Mouse (Mus musculus): ENCODE results near the gene Lrrc26. TPM values are rescaled to one million over a fixed set of nuclear protein-coding genes. Genes with fewer than 3 reads are reported as not detected.

Lrrc26 gene
- polyA plus RNA-seq, 1 experiment from 2014 or later = 0.89 TPM

Other genes with a start within 250 kb of the Lrrc26 start
- 59.3 and 62.9 TPM in 2 replicates for gene Nsmf, start 235.6 kb upstream of the Lrrc26 start, polyA plus RNA-seq (2015; fragmentation: Nextera tagmentation; extraction: Ambion mirVana)
- gene Entpd8, start 209.6 kb upstream of the Lrrc26 start, polyA plus RNA-seq (2015; fragmentation: Nextera tagmentation; extraction: Ambion mirVana) = 0.30 TPM in 1 of 2 replicates, not detected in the other
- 0.19 TPM in 1 of 2 replicates, not detected in the other for gene Noxa1, start 194.8 kb upstream of the Lrrc26 start, polyA plus RNA-seq (2015; fragmentation: Nextera tagmentation; extraction: Ambion mirVana)
- 16.2 and 18.1 TPM in 2 replicates for gene Nrarp, start 109.2 kb upstream of the Lrrc26 start, polyA plus RNA-seq (2015; fragmentation: Nextera tagmentation; extraction: Ambion mirVana)
- gene Tor4a, start 93.0 kb upstream of the Lrrc26 start, polyA plus RNA-seq (2015; fragmentation: Nextera tagmentation; extraction: Ambion mirVana) = 8.5 and 10.0 TPM in 2 replicates
- gene Nelfb, start 78.4 kb upstream of the Lrrc26 start, polyA plus RNA-seq (2015; fragmentation: Nextera tagmentation; extraction: Ambion mirVana) = 79.1 and 81.9 TPM in 2 replicates
- gene Stpg3, start 75.3 kb upstream of the Lrrc26 start, polyA plus RNA-seq (2015; fragmentation: Nextera tagmentation; extraction: Ambion mirVana) = not detected in 2 replicates
- 1.1 TPM in 1 of 2 replicates, not detected in the other for gene Fam166a, start 71.2 kb upstream of the Lrrc26 start, polyA plus RNA-seq (2015; fragmentation: Nextera tagmentation; extraction: Ambion mirVana)
- 474 and 482 TPM in 2 replicates for gene Tubb4b, start 65.2 kb upstream of the Lrrc26 start, polyA plus RNA-seq (2015; fragmentation: Nextera tagmentation; extraction: Ambion mirVana)
- not detected in 2 replicates for gene Slc34a3, start 55.6 kb upstream of the Lrrc26 start, polyA plus RNA-seq (2015; fragmentation: Nextera tagmentation; extraction: Ambion mirVana)
- gene Rnf224, start 53.1 kb upstream of the Lrrc26 start, polyA plus RNA-seq (2015; fragmentation: Nextera tagmentation; extraction: Ambion mirVana) = not detected in 2 replicates
- gene Rnf208, start 47.7 kb upstream of the Lrrc26 start, polyA plus RNA-seq (2015; fragmentation: Nextera tagmentation; extraction: Ambion mirVana) = 3.7 and 5.2 TPM in 2 replicates
- gene Cysrt1, start 47.5 kb upstream of the Lrrc26 start, polyA plus RNA-seq (2015; fragmentation: Nextera tagmentation; extraction: Ambion mirVana) = 0.17 TPM in 1 of 2 replicates, not detected in the other
- gene AL732309.1, start 43.1 kb upstream of the Lrrc26 start, polyA plus RNA-seq (2015; fragmentation: Nextera tagmentation; extraction: Ambion mirVana) = 2.2 and 3.1 TPM in 2 replicates
- 15.1 and 16.4 TPM in 2 replicates for gene Tmem203, start 34.5 kb upstream of the Lrrc26 start, polyA plus RNA-seq (2015; fragmentation: Nextera tagmentation; extraction: Ambion mirVana)
- 4.3 and 5.9 TPM in 2 replicates for gene Tprn, start 27.3 kb upstream of the Lrrc26 start, polyA plus RNA-seq (2015; fragmentation: Nextera tagmentation; extraction: Ambion mirVana)
- 154 and 157 TPM in 2 replicates for gene Ssna1, start 17.5 kb upstream of the Lrrc26 start, polyA plus RNA-seq (2015; fragmentation: Nextera tagmentation; extraction: Ambion mirVana)
- 80.5 and 86.6 TPM in 2 replicates for gene Anapc2, start 17.4 kb upstream of the Lrrc26 start, polyA plus RNA-seq (2015; fragmentation: Nextera tagmentation; extraction: Ambion mirVana)
- gene Tmem210, start 1.8 kb upstream of the Lrrc26 start, polyA plus RNA-seq (2015; fragmentation: Nextera tagmentation; extraction: Ambion mirVana) = not detected in 2 replicates
- gene Grin1, start 29.3 kb downstream of the Lrrc26 start, polyA plus RNA-seq (2015; fragmentation: Nextera tagmentation; extraction: Ambion mirVana) = 0.14 TPM in 1 of 2 replicates, not detected in the other
- gene Man1b1, start 42.4 kb downstream of the Lrrc26 start, polyA plus RNA-seq (2015; fragmentation: Nextera tagmentation; extraction: Ambion mirVana) = 24.7 and 28.4 TPM in 2 replicates
- gene Dpp7, start 66.4 kb downstream of the Lrrc26 start, polyA plus RNA-seq (2015; fragmentation: Nextera tagmentation; extraction: Ambion mirVana) = 10.3 and 10.6 TPM in 2 replicates
- gene Uap1l1, start 75.8 kb downstream of the Lrrc26 start, polyA plus RNA-seq (2015; fragmentation: Nextera tagmentation; extraction: Ambion mirVana) = 18.8 and 19.3 TPM in 2 replicates
- gene Sapcd2, start 82.4 kb downstream of the Lrrc26 start, polyA plus RNA-seq (2015; fragmentation: Nextera tagmentation; extraction: Ambion mirVana) = 21.1 and 22.5 TPM in 2 replicates
- 3.4 and 4.0 TPM in 2 replicates for gene Entpd2, start 106.0 kb downstream of the Lrrc26 start, polyA plus RNA-seq (2015; fragmentation: Nextera tagmentation; extraction: Ambion mirVana)
- gene Npdc1, start 109.4 kb downstream of the Lrrc26 start, polyA plus RNA-seq (2015; fragmentation: Nextera tagmentation; extraction: Ambion mirVana) = 30.8 TPM in 2 replicates
- 0.35 and 0.46 TPM in 2 replicates for gene Fut7, start 133.4 kb downstream of the Lrrc26 start, polyA plus RNA-seq (2015; fragmentation: Nextera tagmentation; extraction: Ambion mirVana)
- gene Abca2, start 138.8 kb downstream of the Lrrc26 start, polyA plus RNA-seq (2015; fragmentation: Nextera tagmentation; extraction: Ambion mirVana) = 5.4 and 5.8 TPM in 2 replicates
- 8.0 and 17.9 TPM in 2 replicates for gene Clic3, start 166.9 kb downstream of the Lrrc26 start, polyA plus RNA-seq (2015; fragmentation: Nextera tagmentation; extraction: Ambion mirVana)
- gene Paxx, start 171.2 kb downstream of the Lrrc26 start, polyA plus RNA-seq (2015; fragmentation: Nextera tagmentation; extraction: Ambion mirVana) = 37.6 and 40.4 TPM in 2 replicates
- gene Ptgds, start 180.1 kb downstream of the Lrrc26 start, polyA plus RNA-seq (2015; fragmentation: Nextera tagmentation; extraction: Ambion mirVana) = 192 and 202 TPM in 2 replicates
- not detected in 2 replicates for gene Lcn12, start 204.0 kb downstream of the Lrrc26 start, polyA plus RNA-seq (2015; fragmentation: Nextera tagmentation; extraction: Ambion mirVana)
- gene Fbxw5, start 210.8 kb downstream of the Lrrc26 start, polyA plus RNA-seq (2015; fragmentation: Nextera tagmentation; extraction: Ambion mirVana) = 92.1 and 97.8 TPM in 2 replicates
- gene C8g, start 211.8 kb downstream of the Lrrc26 start, polyA plus RNA-seq (2015; fragmentation: Nextera tagmentation; extraction: Ambion mirVana) = 3.9 and 4.3 TPM in 2 replicates